Mouse (Mus musculus) monocyte, adult 2 months (primary cell): Measurements from ENCODE around the gene Tgm1.

Experiments used
- DNase-seq, 2 experiments: peaks; one replicate each; pipeline ENCODE4 v3.0.0; 2022; ENCODE audit warnings: low spot score in 2 of 2, low read depth in 1 of 2

Gene Tgm1

DNA sequence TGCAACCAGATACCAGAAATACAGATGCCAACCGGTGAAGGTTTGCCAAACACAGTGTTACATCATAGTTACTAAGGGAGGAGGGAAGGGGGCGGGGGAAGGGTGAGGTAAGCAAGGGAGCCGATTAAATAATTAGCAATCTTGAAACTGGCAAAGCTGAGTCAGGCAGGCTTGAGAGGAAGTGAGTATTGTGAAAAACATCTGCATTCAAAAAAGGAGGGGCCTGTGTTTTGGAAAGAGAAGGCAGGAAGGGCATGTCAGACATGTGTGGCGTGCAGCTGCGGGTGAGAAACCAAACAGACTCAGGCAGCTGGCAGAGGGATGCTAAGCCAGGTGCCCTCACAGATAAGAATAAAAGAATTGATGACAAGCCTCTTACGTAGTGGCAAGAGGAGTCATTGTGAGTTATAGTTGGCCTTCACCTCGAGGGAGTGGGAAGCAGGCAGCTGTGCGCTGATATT is 10.7 kb upstream of the Tgm1 start:
- DNase-seq: peak; percentile 63 to 65

DNA sequence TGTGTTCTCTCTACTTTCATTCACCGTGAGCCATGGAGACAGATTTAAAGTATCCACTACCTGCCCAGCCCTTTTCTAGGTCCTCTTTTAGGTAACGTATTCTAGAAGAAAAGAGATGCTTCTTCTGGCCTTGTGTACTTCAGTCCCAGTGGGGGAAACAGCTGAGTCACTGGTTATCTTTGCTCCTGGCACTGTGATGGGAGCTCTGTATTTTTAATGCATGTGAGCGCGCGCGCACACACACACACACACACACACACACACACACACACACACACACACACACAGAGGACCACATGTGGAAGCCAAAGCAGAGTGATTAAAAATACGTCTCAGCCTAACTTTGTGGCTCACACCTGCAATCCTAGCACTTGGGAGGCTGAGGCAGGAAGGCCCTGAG is 9.7 kb upstream of the Tgm1 start:
- no peak for DNase-seq

DNA sequence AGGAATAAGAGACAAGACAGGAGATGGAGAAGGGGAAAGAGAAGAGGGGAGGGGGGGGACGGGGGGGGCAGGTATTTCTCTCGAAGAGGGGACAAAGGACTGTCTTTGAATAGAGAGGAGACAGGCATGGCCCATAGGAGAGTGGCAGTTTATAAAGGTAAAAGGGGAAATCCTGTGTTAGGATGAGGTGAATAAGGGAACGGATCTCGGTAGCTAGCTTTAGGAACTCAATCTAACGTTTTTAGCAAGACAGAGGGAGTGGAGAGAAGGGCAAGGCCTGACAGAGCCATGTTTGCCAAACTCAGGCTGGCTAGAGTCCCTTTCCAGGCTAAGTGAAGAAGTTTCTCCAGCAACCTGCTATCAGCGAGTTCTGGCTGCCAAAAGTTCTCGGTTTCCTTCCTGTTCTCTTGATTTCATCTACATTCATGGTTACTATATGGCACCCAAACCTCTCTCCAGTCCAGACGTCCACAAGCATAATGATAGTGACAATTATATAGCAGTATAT is 8.8 kb upstream of the Tgm1 start:
- DNase-seq: no peak

DNA sequence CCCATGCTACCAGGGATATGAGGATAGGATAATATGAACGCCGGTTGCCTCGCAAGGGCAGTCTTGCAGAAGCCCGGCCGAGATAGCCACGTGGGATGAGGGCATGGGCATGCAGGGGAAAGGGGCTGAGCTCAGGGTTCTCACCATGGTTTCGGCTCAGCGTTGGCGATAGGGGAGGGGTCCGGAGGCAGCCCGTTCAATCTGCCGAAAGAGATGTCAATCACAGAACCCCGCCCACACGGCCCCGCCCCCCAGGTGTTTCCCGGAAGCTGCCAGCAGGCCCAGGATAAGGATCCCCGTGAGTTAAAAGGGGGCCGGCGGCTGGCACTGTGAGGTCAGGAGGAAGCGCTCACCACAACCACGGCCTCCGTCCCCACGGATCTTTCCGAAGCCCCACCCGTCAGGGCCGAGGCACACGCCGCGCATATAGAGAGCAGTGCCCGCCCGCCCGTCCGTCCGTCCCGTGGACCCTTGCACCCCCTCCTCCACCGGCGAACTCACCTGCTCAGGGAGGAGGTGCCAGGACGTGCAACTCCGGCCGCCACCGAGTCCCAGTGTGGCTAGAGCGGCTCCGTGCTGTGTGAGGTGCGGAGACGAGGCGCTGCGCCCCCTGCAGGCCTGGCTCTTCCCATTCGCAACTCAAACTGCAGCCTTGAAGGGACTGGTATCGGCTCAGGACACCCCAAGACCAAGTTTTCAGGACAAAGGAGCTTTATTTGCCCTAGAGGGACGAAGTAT is 8.1 kb upstream of the Tgm1 start, which contains the start of gene Rabggta:
Gene Rabggta, minus strand, starts transcription at position 564 of the 738 bp plus-strand sequence.
- DNase-seq: peak; percentile 81 to 84

DNA sequence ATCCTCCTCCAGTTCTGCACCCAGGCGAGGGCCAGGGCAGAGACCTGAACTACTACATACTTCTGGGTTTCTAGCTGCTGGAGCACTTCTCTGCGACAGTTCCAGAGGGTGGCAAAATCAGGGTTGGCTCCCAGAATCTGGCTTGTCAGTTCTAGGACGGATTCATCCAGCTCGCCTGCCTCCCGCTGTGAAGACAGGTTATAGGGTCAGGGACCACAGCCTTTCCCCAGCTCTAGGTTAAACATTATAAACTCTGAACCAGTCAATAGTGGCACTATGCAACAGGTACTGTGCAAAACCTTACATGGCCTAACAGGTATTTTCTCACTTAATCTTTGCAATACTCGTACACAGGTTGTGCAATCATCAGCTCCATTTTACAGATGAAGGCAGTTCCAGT is 7.3 kb upstream of the Tgm1 start:
- no peak for DNase-seq

DNA sequence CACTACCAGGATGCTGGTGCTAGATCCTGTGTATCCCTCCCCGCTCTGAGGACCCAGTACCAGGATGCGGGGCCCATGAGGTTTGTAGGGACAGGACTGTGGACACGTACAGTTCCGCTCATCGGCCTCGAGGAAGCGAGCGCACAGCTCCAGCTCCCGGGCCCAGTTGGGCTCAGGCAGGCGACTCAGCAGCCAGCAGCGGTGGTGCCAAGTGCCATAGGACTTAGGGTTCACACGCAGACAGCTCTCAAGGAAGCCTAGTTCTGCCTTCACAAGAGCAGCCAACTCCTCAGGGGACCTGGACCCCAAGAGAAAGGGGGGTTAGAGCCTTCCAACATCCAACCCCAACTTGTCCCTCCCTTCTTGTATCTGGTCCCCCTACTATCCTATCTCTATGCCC is 6.9 kb upstream of the Tgm1 start:
- DNase-seq: no peak

DNA sequence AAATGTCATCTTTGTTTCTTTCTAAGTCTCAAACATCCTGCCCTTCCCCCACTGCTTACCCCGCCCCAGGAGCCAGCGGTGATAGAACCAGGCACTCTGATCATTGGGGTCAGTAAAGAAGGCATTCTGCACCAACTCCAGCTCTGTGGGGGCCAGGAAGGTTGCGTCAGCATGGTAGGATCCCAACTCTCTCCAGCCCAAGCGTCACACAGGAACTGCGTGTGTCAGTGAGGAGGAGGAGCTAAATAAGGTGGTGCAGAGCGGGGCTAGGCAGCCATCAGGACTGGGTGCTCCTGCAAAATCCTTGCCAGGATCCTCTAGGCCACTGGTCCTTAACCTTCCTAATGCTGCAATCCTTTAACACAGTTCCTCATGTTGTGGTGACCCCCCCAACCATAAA is 6.0 kb upstream of the Tgm1 start:
- DNase-seq: no peak

DNA sequence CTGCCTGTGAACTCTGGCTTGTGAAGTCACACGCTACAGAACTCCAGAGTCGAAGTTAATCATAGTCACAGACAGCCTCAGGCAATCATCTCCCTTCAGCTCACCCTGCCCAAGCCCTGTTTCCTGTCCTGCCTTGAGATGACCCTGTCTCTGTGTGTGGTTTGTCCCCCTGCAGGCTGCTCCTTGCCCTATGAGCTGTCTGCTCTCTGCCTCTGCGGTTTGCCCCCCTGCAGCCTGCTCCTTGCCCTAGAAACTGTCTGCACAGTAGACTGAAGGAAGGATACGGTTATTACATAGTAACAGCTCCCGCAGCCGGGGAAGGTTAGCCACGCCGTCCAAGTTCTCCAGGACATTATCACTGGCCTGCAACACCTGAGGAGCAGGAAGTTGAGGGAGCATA is 3.2 kb upstream of the Tgm1 start:
- DNase-seq: no peak

GRCm38 (mm10) chr14:55716271-55716670 is 2.5 kb upstream of the Tgm1 start:
- no peak for DNase-seq

- DNase-seq: no peak
These were observed 1.2 kb upstream of the Tgm1 start for GRCm38 (mm10) chr14:55714893-55715292.

GRCm38 (mm10) chr14:55713007-55713728 is 558 bp downstream of the Tgm1 start:
- peak in 1 of 2 experiments; percentile 4 for DNase-seq

GRCm38 (mm10) chr14:55711786-55712185 is 1.9 kb downstream of the Tgm1 start:
- no peak for DNase-seq

DNA sequence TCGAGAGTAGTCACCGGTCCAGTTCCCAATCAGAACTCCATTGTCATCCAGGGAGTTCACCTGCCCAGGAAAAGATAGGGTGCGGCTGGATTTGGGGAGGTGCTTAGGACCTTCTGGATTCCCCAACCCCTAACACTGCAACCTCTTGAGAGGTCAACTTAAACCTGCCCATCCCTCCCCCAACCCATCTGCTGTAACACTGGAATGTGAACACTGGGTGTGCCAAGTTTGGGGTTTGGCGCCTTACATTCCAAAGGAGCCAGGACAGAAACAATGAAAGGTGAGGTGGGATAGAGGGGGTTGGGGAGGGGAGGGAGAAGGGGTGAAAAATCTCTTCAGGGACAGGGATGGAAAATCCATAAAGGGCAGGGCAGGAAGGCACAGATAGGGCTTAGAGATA is 4.2 kb downstream of the Tgm1 start:
- DNase-seq: no peak

- DNase-seq: no peak
These were observed 6.3 kb downstream of the Tgm1 start for GRCm38 (mm10) chr14:55707397-55707796.

DNA sequence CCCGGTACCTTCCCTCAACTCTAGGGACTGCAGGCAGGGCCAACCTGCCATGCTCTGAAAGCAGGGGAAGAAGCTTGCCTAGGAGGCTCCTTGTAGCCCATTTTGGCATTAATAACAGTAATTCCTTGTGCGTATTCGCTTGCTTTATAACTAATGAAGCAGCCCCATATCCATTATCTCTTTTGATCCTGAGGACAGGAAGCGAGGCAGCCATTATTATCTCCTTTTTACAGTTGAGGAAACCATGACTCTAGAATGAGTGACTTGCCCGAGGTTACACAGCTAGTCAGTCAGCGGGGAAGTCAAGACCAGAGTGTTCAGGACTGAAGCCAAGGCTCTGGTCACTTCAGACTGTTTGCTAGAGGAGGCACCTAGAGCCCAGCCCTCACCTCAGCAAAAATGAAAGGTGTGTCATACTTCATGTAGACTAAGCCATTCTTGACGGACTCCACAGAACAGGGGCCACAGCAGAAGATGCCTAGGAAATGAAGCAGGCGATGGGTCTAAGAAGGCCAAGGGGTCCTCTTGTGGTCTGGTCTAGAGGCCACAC is 7.6 kb downstream of the Tgm1 start:
- no peak for DNase-seq

- no peak for DNase-seq
These were observed 11.0 kb downstream of the Tgm1 start for GRCm38 (mm10) chr14:55702761-55703160.

DNA sequence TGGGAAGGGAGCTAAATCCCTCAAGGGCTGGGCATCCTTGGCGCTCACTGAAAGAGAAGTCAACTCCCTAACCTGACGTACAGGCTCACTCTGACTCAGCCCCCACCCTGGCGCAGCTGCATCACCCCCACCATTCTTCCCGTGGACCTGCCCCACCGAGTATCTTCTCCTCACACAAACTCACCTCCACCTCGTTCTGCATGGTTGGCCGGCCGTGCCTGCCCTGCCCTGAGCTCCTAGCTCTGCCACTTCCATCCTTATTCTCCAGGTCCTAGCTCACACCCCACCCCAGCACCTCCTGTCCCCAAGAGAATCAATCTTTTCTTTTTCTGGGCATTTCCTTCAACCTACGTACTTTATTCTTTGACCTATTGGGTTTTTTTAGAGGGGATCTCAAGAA is 12.6 kb downstream of the Tgm1 start:
- DNase-seq: no peak

DNA sequence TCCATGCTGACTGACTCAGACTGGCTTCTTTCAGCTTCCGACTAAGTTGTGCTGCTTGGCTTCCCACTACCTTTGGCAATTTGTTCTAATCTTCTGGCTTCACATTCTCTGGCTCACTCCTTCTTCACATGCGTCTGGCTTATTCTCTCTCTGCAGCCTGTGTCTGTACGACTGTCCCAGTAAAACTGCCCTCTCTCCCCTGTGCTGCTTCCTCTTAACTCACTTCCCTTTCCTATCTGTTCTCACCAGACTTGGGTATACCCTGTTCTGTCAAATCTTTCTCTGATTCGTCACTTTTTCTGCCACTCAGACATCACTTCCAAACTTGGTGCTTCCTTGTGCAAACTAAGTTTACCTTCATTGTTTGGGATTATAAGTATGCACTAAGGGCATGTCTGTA is 16.5 kb downstream of the Tgm1 start:
- peak in 1 of 2 experiments; percentile 20 for DNase-seq

- no peak for DNase-seq
These were observed 24.3 kb downstream of the Tgm1 start for GRCm38 (mm10) chr14:55689433-55689832.

GRCm38 (mm10) chr14:55682118-55682493 is 31.6 kb downstream of the Tgm1 start:
- no peak for DNase-seq

DNA sequence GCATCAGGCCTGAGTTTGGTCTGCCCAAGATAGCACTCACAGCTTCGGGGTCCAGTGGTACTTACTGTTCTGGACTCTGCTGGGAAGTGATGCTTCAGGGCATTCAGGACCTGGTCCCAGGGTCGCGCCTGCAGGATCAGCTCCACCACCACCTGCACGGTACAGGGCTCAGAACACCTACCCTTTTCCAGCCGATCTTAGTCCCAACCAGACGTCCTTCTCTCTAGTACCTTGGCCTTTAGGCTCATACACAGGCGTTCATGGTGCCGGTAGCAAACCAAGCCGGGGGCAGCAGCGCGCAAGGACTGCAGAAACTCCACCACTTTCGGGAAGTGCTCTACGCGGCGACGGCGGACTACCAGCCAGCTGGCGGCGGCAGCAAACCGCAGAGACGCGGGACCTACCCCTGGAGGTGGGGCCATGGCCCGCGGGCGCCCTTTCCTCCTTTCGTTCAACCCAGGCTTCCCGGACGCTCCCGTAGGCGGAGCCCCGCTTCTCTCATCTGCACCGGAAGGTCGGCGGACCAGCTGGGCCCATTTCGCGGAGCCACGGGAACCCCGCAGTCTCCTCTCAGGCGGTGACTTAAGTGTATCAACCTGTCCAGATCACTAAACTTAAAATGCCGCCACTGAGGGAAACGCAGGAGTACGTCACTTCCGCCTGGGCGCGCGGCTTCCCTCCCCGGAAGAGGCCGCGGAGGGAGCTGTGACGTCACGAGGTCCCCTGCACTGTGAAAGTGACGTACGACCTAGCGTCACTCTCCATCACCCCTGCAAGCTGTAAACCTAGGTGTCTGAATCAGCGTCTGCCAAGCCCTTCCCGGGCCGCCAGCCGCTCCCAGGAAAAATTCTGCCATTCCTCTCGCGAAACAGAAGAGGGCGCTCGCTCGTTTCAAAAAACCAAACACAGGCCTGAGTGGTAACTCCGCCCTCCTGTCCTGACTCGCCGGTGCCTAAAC is 32.3 kb downstream of the Tgm1 start, which contains the start of gene Tinf2:
Gene Tinf2, minus strand, starts transcription at position 661 of the 958 bp plus-strand sequence.
- peak; percentile 84 to 94 for DNase-seq
